Mouse (Mus musculus) liver, embryonic 15.5 days (tissue): ENCODE measurements around the gene Tmc7. TPM values are rescaled to one million over a fixed set of nuclear protein-coding genes. Genes with fewer than 3 reads are reported as not detected.

ENCODE experiments used
- ATAC-seq: fragments of 200-750 bp; cut with Nextera tagmentation; 2 replicates; pipeline ENCODE4 v1.8.0; 2017; ENCODE audit warnings: moderate number of reproducible peaks, mild to moderate bottlenecking, moderate library complexity; ENCODE audit not compliant: insufficient read depth
- H3K27ac ChIP-seq: fragments of 300-500 bp; sonication (generic); replicated peaks from 2 replicates; pipeline ENCODE4 v1.5.1; 2015; ENCODE audit warnings: mild to moderate bottlenecking, inconsistent platforms
- H3K27me3 ChIP-seq: fragments of 300-500 bp; sonication (generic); 2 replicates; pipeline ENCODE4 v1.6.1; 2015; ENCODE audit warnings: mild to moderate bottlenecking, inconsistent platforms
- H3K36me3 ChIP-seq: fragments of 300-500 bp; sonication (generic); replicated peaks from 2 replicates; pipeline ENCODE4 v1.6.1; 2015; ENCODE audit warnings: moderate library complexity, mild to moderate bottlenecking, inconsistent platforms
- H3K4me1 ChIP-seq: fragments of 300-500 bp; sonication (generic); replicated peaks from 2 replicates; pipeline ENCODE4 v1.6.1; 2015; ENCODE audit warnings: inconsistent platforms
- H3K4me2 ChIP-seq: fragments of 300-500 bp; sonication (generic); 2 replicates; pipeline ENCODE4 v1.6.1; 2015; ENCODE audit warnings: moderate library complexity, mild to moderate bottlenecking, inconsistent platforms
- H3K4me3 ChIP-seq: fragments of 300-500 bp; sonication (generic); replicated peaks from 2 replicates; pipeline ENCODE4 v1.5.1; 2015; ENCODE audit warnings: mild to moderate bottlenecking, inconsistent platforms
- H3K9ac ChIP-seq: fragments of 300-500 bp; sonication (generic); 2 replicates; pipeline ENCODE4 v1.6.1; 2015; ENCODE audit warnings: moderate library complexity, mild to moderate bottlenecking, inconsistent platforms
- H3K9me3 ChIP-seq: fragments of 300-500 bp; sonication (generic); replicated peaks from 2 replicates; pipeline ENCODE4 v1.6.1; 2016; ENCODE audit warnings: inconsistent platforms
- WGBS: fragments of 180-500 bp; shearing (Covaris S2); methylation state at CpG from one replicate; pipeline ENCODE4 v1.1.7; 2015; ENCODE audit warnings: mixed read lengths; ENCODE audit not compliant: insufficient replicate concordance; 5-methylcytosine and 5-hydroxymethylcytosine counted together
- polyA plus RNA-seq: library from polyadenylated mRNA; unstranded; fragments of >200 nt; fragmentation: Nextera tagmentation; extraction: Ambion mirVana; gene quantifications from 2 replicates; pipeline ENCODE4 v1.2.1, GENCODE M21; 2015

The Tmc7 gene
- 0.28 and 0.32 TPM in 2 replicates for polyA plus RNA-seq

GRCm38 (mm10) chr7:118584257-118584907, at the start of gene Tmc7:
TSS of gene Tmc7 (minus strand) at chr7:118584736.
- H3K4me2 ChIP-seq, result peak within 1 kb of the TSS; percentile 83
- H3K27ac ChIP-seq, result no peak within 1 kb of the TSS
- no peaks in the 10 kb centered on the region for H3K36me3 ChIP-seq
- ATAC-seq, result peak; percentile 44; the same call in 1 of the 2 replicates
- no peaks in the 10 kb centered on the region for H3K9me3 ChIP-seq
- peaks cover 26% of the 10 kb centered on the region for H3K27me3 ChIP-seq
- WGBS, result 2% methylated on average over 45 of the region's 51 CpGs
- peak within 1 kb of the TSS; percentile 25; the same call in 1 of the 2 replicates for H3K9ac ChIP-seq
- H3K4me1 ChIP-seq, result peaks cover 13% of the 10 kb centered on the region
- peak within 1 kb of the TSS; percentile 54 for H3K4me3 ChIP-seq

GRCm38 (mm10) chr7:118633951-118634350, 49.4 kb upstream of the Tmc7 start:
- ATAC-seq, result no peak
- no peak overlapping the region for H3K4me2 ChIP-seq
- WGBS, result 65% methylated on average over 7 of the region's 7 CpGs

GRCm38 (mm10) chr7:118633094-118633493, 48.6 kb upstream of the Tmc7 start:
- H3K27ac ChIP-seq, result no peak overlapping the region
- no peak for ATAC-seq
- no peak overlapping the region for H3K4me2 ChIP-seq
- H3K4me3 ChIP-seq, result no peak overlapping the region
- H3K4me1 ChIP-seq, result no peaks in the 10 kb centered on the region
- H3K27me3 ChIP-seq, result no peaks in the 10 kb centered on the region
- H3K9ac ChIP-seq, result no peak overlapping the region
- H3K36me3 ChIP-seq, result no peaks in the 10 kb centered on the region
- WGBS, result 57% methylated on average over 9 of the region's 9 CpGs
- H3K9me3 ChIP-seq, result no peaks in the 10 kb centered on the region

More at GRCm38 (mm10) chr7:118633951-118634350, 49.4 kb upstream of the Tmc7 start:
- H3K27me3 ChIP-seq, result no peaks in the 10 kb centered on the region
- H3K4me3 ChIP-seq, result no peak overlapping the region
- H3K36me3 ChIP-seq, result no peaks in the 10 kb centered on the region
- H3K4me1 ChIP-seq, result no peaks in the 10 kb centered on the region
- H3K9me3 ChIP-seq, result no peaks in the 10 kb centered on the region
- no peak overlapping the region for H3K9ac ChIP-seq
- H3K27ac ChIP-seq, result no peak overlapping the region

GRCm38 (mm10) chr7:118627550-118628298, 43.2 kb upstream of the Tmc7 start:
- Histone ChIP-seq H3K27ac (no peak overlapping the region), H3K4me3 (no peak overlapping the region), H3K36me3 (no peaks in the 10 kb centered on the region), H3K9ac (no peak overlapping the region), H3K4me1 (no peaks in the 10 kb centered on the region), H3K27me3 (no peaks in the 10 kb centered on the region), H3K4me2 (no peak overlapping the region), H3K9me3 (no peaks in the 10 kb centered on the region)
- peak; percentile 66; the same call in 1 of the 2 replicates for ATAC-seq
- 64% methylated on average over 12 of the region's 13 CpGs for WGBS

- H3K4me2 ChIP-seq, result no peak overlapping the region
- ATAC-seq, result no peak
Observed at GRCm38 (mm10) chr7:118621094-118621493, 36.6 kb upstream of the Tmc7 start.

GRCm38 (mm10) chr7:118620243-118620906, 35.8 kb upstream of the Tmc7 start:
- Histone ChIP-seq H3K27ac (no peak overlapping the region), H3K9ac (no peak overlapping the region), H3K36me3 (no peaks in the 10 kb centered on the region), H3K4me1 (no peaks in the 10 kb centered on the region), H3K27me3 (no peaks in the 10 kb centered on the region), H3K4me3 (no peak overlapping the region), H3K4me2 (no peak overlapping the region), H3K9me3 (no peaks in the 10 kb centered on the region)
- 61% methylated on average over 7 of the region's 7 CpGs for WGBS
- ATAC-seq, result no peak

More at GRCm38 (mm10) chr7:118621094-118621493, 36.6 kb upstream of the Tmc7 start:
- Histone ChIP-seq H3K27ac (no peak overlapping the region), H3K4me3 (no peak overlapping the region), H3K36me3 (no peaks in the 10 kb centered on the region), H3K9me3 (no peaks in the 10 kb centered on the region), H3K4me1 (no peaks in the 10 kb centered on the region), H3K9ac (no peak overlapping the region), H3K27me3 (no peaks in the 10 kb centered on the region)
- WGBS, result 60% methylated on average over 6 of the region's 6 CpGs

GRCm38 (mm10) chr7:118618104-118618503, 33.6 kb upstream of the Tmc7 start:
- Histone ChIP-seq H3K27me3 (no peaks in the 10 kb centered on the region), H3K9me3 (no peaks in the 10 kb centered on the region), H3K36me3 (no peaks in the 10 kb centered on the region), H3K27ac (no peak overlapping the region), H3K4me2 (no peak overlapping the region), H3K9ac (no peak overlapping the region), H3K4me3 (no peak overlapping the region), H3K4me1 (no peaks in the 10 kb centered on the region)
- no peak for ATAC-seq
- WGBS, result 60% methylated on average over 5 of the region's 5 CpGs

- WGBS, result 61% methylated on average over 13 of the region's 13 CpGs
- Histone ChIP-seq H3K27ac (no peak overlapping the region), H3K36me3 (no peaks in the 10 kb centered on the region), H3K4me2 (no peak overlapping the region), H3K9me3 (no peaks in the 10 kb centered on the region), H3K9ac (no peak overlapping the region), H3K4me1 (peaks cover 3% of the 10 kb centered on the region; the same call in 1 of the 2 replicates), H3K27me3 (no peaks in the 10 kb centered on the region), H3K4me3 (no peak overlapping the region)
- no peak for ATAC-seq
Observed at GRCm38 (mm10) chr7:118614076-118614475, 29.5 kb upstream of the Tmc7 start.

GRCm38 (mm10) chr7:118611933-118612332, 27.4 kb upstream of the Tmc7 start:
- Histone ChIP-seq H3K27ac (no peak overlapping the region), H3K27me3 (no peaks in the 10 kb centered on the region), H3K9ac (no peak overlapping the region), H3K9me3 (no peaks in the 10 kb centered on the region), H3K4me3 (no peak overlapping the region), H3K4me2 (no peak overlapping the region), H3K4me1 (peaks cover 3% of the 10 kb centered on the region; the same call in 1 of the 2 replicates), H3K36me3 (no peaks in the 10 kb centered on the region)
- 68% methylated on average over 8 of the region's 8 CpGs for WGBS
- no peak for ATAC-seq

GRCm38 (mm10) chr7:118611185-118611749, 26.7 kb upstream of the Tmc7 start:
- WGBS, result 58% methylated on average over 4 of the region's 4 CpGs
- H3K4me3 ChIP-seq, result no peak overlapping the region
- ATAC-seq, result no peak
- H3K9ac ChIP-seq, result no peak overlapping the region
- H3K36me3 ChIP-seq, result no peaks in the 10 kb centered on the region
- H3K4me1 ChIP-seq, result peaks cover 3% of the 10 kb centered on the region; the same call in 1 of the 2 replicates
- H3K27me3 ChIP-seq, result no peaks in the 10 kb centered on the region
- H3K9me3 ChIP-seq, result no peaks in the 10 kb centered on the region
- no peak overlapping the region for H3K4me2 ChIP-seq
- no peak overlapping the region for H3K27ac ChIP-seq

- WGBS, result 76% methylated on average over 13 of the region's 13 CpGs
- no peak for ATAC-seq
- Histone ChIP-seq H3K4me3 (no peak overlapping the region), H3K9ac (no peak overlapping the region), H3K36me3 (no peaks in the 10 kb centered on the region), H3K4me1 (peaks cover 3% of the 10 kb centered on the region; the same call in 1 of the 2 replicates), H3K27ac (no peak overlapping the region), H3K9me3 (no peaks in the 10 kb centered on the region), H3K27me3 (no peaks in the 10 kb centered on the region), H3K4me2 (no peak overlapping the region)
Observed at GRCm38 (mm10) chr7:118610721-118611120, 26.2 kb upstream of the Tmc7 start.
